Comparison of ENCODE assay signal across 8 mouse cellular contexts in genomic region chr2:157078793-157079700, GRCm38 (mm10). TPM values are rescaled to one million over a fixed set of nuclear protein-coding genes. Genes with fewer than 3 reads are reported as not detected.
DNase-seq lines count a peak whose midpoint lies in the region; ATAC-seq and TF ChIP-seq lines count a peak whose summit lies in the region.

Gene Soga1, minus strand, starts transcription at chr2:157079254.

- H3K27ac ChIP-seq in embryonic facial prominence, embryonic 15.5 days (replicated peaks): peak within 1 kb of the TSS; percentile 96
- H3K27ac ChIP-seq in heart, embryonic 11.5 days (ENCODE audit: low read depth, low read length): peak within 1 kb of the TSS; percentile 94
- peak within 1 kb of the TSS; percentile 99 for H3K27ac ChIP-seq in kidney, embryonic 16.5 days (ENCODE audit: low read length)
- peak within 1 kb of the TSS; percentile 89 for H3K27ac ChIP-seq in liver, embryonic 11.5 days (ENCODE audit: low read depth, low read length)
- H3K27ac ChIP-seq in testis, adult 2 months (ENCODE audit: control insufficient read depth, insufficient read depth, low read depth, low read length): no peak within 1 kb of the TSS

- no peaks in the 10 kb centered on the region for H3K9me3 ChIP-seq in embryonic facial prominence, embryonic 15.5 days (replicated peaks)
- H3K9me3 ChIP-seq in heart, embryonic 11.5 days (replicated peaks; ENCODE audit: control insufficient read depth, low read length): no peaks in the 10 kb centered on the region
- H3K9me3 ChIP-seq in kidney, embryonic 16.5 days (ENCODE audit: low read length): no peaks in the 10 kb centered on the region
- H3K9me3 ChIP-seq in liver, embryonic 11.5 days (ENCODE audit: control insufficient read depth, low read length): no peaks in the 10 kb centered on the region

- ATAC-seq in CD4-positive, CD25-positive, alpha-beta regulatory T cell, adult 4 months: no peak
- peak; percentile 91 for ATAC-seq in embryonic facial prominence, embryonic 15.5 days (ENCODE audit: insufficient number of reproducible peaks, low FRiP score, low TSS enrichment, low read depth)
- peak; percentile 80 for ATAC-seq in heart, embryonic 11.5 days (replicated peaks; ENCODE audit: insufficient number of reproducible peaks, low FRiP score, low TSS enrichment)
- ATAC-seq in kidney, embryonic 16.5 days (ENCODE audit: low FRiP score, low TSS enrichment): peak; percentile 92
- peak; percentile 78 for ATAC-seq in liver, embryonic 11.5 days (replicated peaks; ENCODE audit: low FRiP score)

- peaks cover 42% of the 10 kb centered on the region for H3K4me1 ChIP-seq in embryonic facial prominence, embryonic 15.5 days
- peaks cover 54% of the 10 kb centered on the region for H3K4me1 ChIP-seq in heart, embryonic 11.5 days (ENCODE audit: control insufficient read depth, insufficient read depth, low read length)
- H3K4me1 ChIP-seq in kidney, embryonic 16.5 days (ENCODE audit: insufficient read depth, low read length): peaks cover 57% of the 10 kb centered on the region
- peaks cover 24% of the 10 kb centered on the region for H3K4me1 ChIP-seq in liver, embryonic 11.5 days (replicated peaks; ENCODE audit: control insufficient read depth, insufficient read depth, low read length)
- H3K4me1 ChIP-seq in testis, adult 2 months (ENCODE audit: control insufficient read depth, insufficient read depth, low read length): peaks cover 21% of the 10 kb centered on the region

- DNase-seq in CD4-positive, CD25-positive, alpha-beta regulatory T cell, adult 2 months (ENCODE audit: low read depth, low spot score): peak; percentile 30
- DNase-seq in liver, embryonic 11.5 days (ENCODE audit: low spot score): peak; percentile 79
- peak; percentile 90 for DNase-seq in neural tube, embryonic 10.5 days (ENCODE audit: extremely low spot score, low spot score)

- peak within 1 kb of the TSS; percentile 95 for H3K9ac ChIP-seq in embryonic facial prominence, embryonic 15.5 days
- H3K9ac ChIP-seq in heart, embryonic 11.5 days (ENCODE audit: low read depth, low read length): peak within 1 kb of the TSS; percentile 90
- peak within 1 kb of the TSS; percentile 98 for H3K9ac ChIP-seq in kidney, embryonic 16.5 days (replicated peaks; ENCODE audit: low read length)
- H3K9ac ChIP-seq in liver, embryonic 11.5 days (ENCODE audit: low read depth, low read length): peak within 1 kb of the TSS; percentile 78

- H3K4me3 ChIP-seq in embryonic facial prominence, embryonic 15.5 days (replicated peaks): peak within 1 kb of the TSS; percentile 88
- H3K4me3 ChIP-seq in heart, embryonic 11.5 days (ENCODE audit: low read depth, low read length): peak within 1 kb of the TSS; percentile 82
- peak within 1 kb of the TSS; percentile 79 for H3K4me3 ChIP-seq in kidney, embryonic 16.5 days (ENCODE audit: low read length)
- H3K4me3 ChIP-seq in liver, embryonic 11.5 days (ENCODE audit: low read depth, low read length): peak within 1 kb of the TSS; percentile 71
- H3K4me3 ChIP-seq in testis, adult 2 months (ENCODE audit: control insufficient read depth, low read depth, low read length): peak within 1 kb of the TSS; percentile 72

- no peaks in the 10 kb centered on the region for H3K27me3 ChIP-seq in embryonic facial prominence, embryonic 15.5 days
- no peaks in the 10 kb centered on the region for H3K27me3 ChIP-seq in heart, embryonic 11.5 days (ENCODE audit: control insufficient read depth, insufficient read depth, low read length)
- no peaks in the 10 kb centered on the region for H3K27me3 ChIP-seq in kidney, embryonic 16.5 days (ENCODE audit: insufficient read depth, low read length)
- H3K27me3 ChIP-seq in liver, embryonic 11.5 days (replicated peaks; ENCODE audit: control insufficient read depth, insufficient read depth, low read length): peaks cover 50% of the 10 kb centered on the region
- H3K27me3 ChIP-seq in testis, adult 2 months (ENCODE audit: control insufficient read depth, insufficient read depth, low read length): no peaks in the 10 kb centered on the region

- no peaks in the 10 kb centered on the region for H3K36me3 ChIP-seq in embryonic facial prominence, embryonic 15.5 days
- H3K36me3 ChIP-seq in heart, embryonic 11.5 days (ENCODE audit: control insufficient read depth, insufficient read depth, low read length): no peaks in the 10 kb centered on the region
- H3K36me3 ChIP-seq in kidney, embryonic 16.5 days (ENCODE audit: insufficient read depth, low read length): 0 out of 2 replicates have a peak, but pooled peaks cover 3% of the 10 kb centered on the region
- H3K36me3 ChIP-seq in liver, embryonic 11.5 days (ENCODE audit: control insufficient read depth, insufficient read depth, low read length): no peaks in the 10 kb centered on the region
- H3K36me3 ChIP-seq in testis, adult 2 months (ENCODE audit: control insufficient read depth, insufficient read depth, low read length): no peaks in the 10 kb centered on the region

- H3K4me2 ChIP-seq in embryonic facial prominence, embryonic 15.5 days (replicated peaks): peak within 1 kb of the TSS; percentile 78
- peak within 1 kb of the TSS; percentile 92 for H3K4me2 ChIP-seq in heart, embryonic 11.5 days
- peak within 1 kb of the TSS; percentile 93 for H3K4me2 ChIP-seq in kidney, embryonic 16.5 days (replicated peaks; ENCODE audit: low read depth, low read length)
- H3K4me2 ChIP-seq in liver, embryonic 11.5 days: peak within 1 kb of the TSS; percentile 81

- peak; percentile 14; the same call in 1 of the 2 replicates for TF ChIP-seq CTCF in testis, adult 2 months (IDR thresholded peaks at IDR 0.05; ENCODE audit: control insufficient read depth, insufficient read depth, insufficient replicate concordance, low read depth, low read length)

- 0 out of 2 replicates have a peak, but pooled peaks have one; percentile 25 for TF ChIP-seq POLR2A in testis, adult 2 months (IDR thresholded peaks at IDR 0.05; ENCODE audit: control insufficient read depth, low read depth, low read length)

- under 1% methylated on average over 124 of the region's 136 CpGs for WGBS in embryonic facial prominence, embryonic 15.5 days
- under 1% methylated on average over 102 of the region's 136 CpGs for WGBS in heart, embryonic 11.5 days (ENCODE audit: insufficient replicate concordance)
- under 1% methylated on average over 72 of the region's 136 CpGs for WGBS in kidney, embryonic 16.5 days
- under 1% methylated on average over 113 of the region's 136 CpGs for WGBS in liver, embryonic 11.5 days

RNA-seq across cellular contexts. Expression of gene Soga1, which starts in this region (rescaled TPM):
- under 1 TPM in 1 of 2 experiments, not detected in 1; 0.16 TPM for polyA plus RNA-seq in CD4-positive, CD25-positive, alpha-beta regulatory T cell, adult 4 months (2017; shearing (Covaris generic))
- polyA plus RNA-seq in embryonic facial prominence, embryonic 15.5 days (2015; fragmentation: Nextera tagmentation; extraction: Ambion mirVana): 3.5 and 4.4 TPM in 2 replicates
- polyA plus RNA-seq in heart, embryonic 11.5 days (2014; fragmentation: Nextera tagmentation; extraction: Ambion mirVana): 3.4 and 3.6 TPM in 2 replicates
- 2.5 and 3.6 TPM in 2 replicates for polyA plus RNA-seq in kidney, embryonic 16.5 days (2015; fragmentation: Nextera tagmentation; extraction: Ambion mirVana)
- polyA plus RNA-seq in liver, embryonic 11.5 days (2014; fragmentation: Nextera tagmentation; extraction: Ambion mirVana): 4.0 and 5.3 TPM in 2 replicates
- polyA plus RNA-seq in testis, adult 2 months (2012; rRNA removed): 3.3 and 4.5 TPM in 2 replicates

Comparison
In these comparisons a context has a peak if more than half of its experiments do, and no peak if none do; other contexts are left out.
1. DNase-seq: peak in every context shown above with its lines; median percentile 90 in neural tube, embryonic 10.5 days; 79 in liver, embryonic 11.5 days; 30 in CD4-positive, CD25-positive, alpha-beta regulatory T cell, adult 2 months.